Mouse (Mus musculus): ENCODE measurements around the gene Dhrs11. TPM values are rescaled to one million over a fixed set of nuclear protein-coding genes. Genes with fewer than 3 reads are reported as not detected.
A peak's percentile ranks its signal among the peaks of the same experiment; 100 is the strongest.

The Dhrs11 gene
- total RNA-seq, 1 experiment from 2014 or later, result 18.4 TPM

GRCm38 (mm10) chr11:84825261-84825807, 3.5 kb downstream of the Dhrs11 start:
- ATAC-seq (replicated peaks; ENCODE audit: low read depth, poor library complexity, severe bottlenecking), result no peak

GRCm38 (mm10) chr11:84823484-84823897, 5.3 kb downstream of the Dhrs11 start:
- peak; percentile 40 for ATAC-seq (replicated peaks; ENCODE audit: low read depth, poor library complexity, severe bottlenecking)

GRCm38 (mm10) chr11:84822487-84822886, 6.3 kb downstream of the Dhrs11 start:
- ATAC-seq (replicated peaks; ENCODE audit: low read depth, poor library complexity, severe bottlenecking), result no peak

GRCm38 (mm10) chr11:84821131-84821770, 7.5 kb downstream of the Dhrs11 start:
- no peak for ATAC-seq (replicated peaks; ENCODE audit: low read depth, poor library complexity, severe bottlenecking)

GRCm38 (mm10) chr11:84818961-84819692, 9.7 kb downstream of the Dhrs11 start, which contains the start of gene Mrm1:
Gene Mrm1, minus strand, starts transcription at chr11:84819515.
- peak; percentile 80 for ATAC-seq (replicated peaks; ENCODE audit: low read depth, poor library complexity, severe bottlenecking)

GRCm38 (mm10) chr11:84818085-84818960, 10.5 kb downstream of the Dhrs11 start:
- ATAC-seq (replicated peaks; ENCODE audit: low read depth, poor library complexity, severe bottlenecking), result peak; percentile 57

- ATAC-seq (replicated peaks; ENCODE audit: low read depth, poor library complexity, severe bottlenecking), result no peak
Observed at GRCm38 (mm10) chr11:84817362-84817761, 11.4 kb downstream of the Dhrs11 start.

- ATAC-seq (replicated peaks; ENCODE audit: low read depth, poor library complexity, severe bottlenecking), result peak; percentile 76
Observed at GRCm38 (mm10) chr11:84813724-84814510, 14.9 kb downstream of the Dhrs11 start.

- no peak for ATAC-seq (replicated peaks; ENCODE audit: low read depth, poor library complexity, severe bottlenecking)
Observed at GRCm38 (mm10) chr11:84804373-84804772, 24.4 kb downstream of the Dhrs11 start.

GRCm38 (mm10) chr11:84797627-84798353, 31.0 kb downstream of the Dhrs11 start:
- peak; percentile 86 for ATAC-seq (replicated peaks; ENCODE audit: low read depth, poor library complexity, severe bottlenecking)

- no peak for ATAC-seq (replicated peaks; ENCODE audit: low read depth, poor library complexity, severe bottlenecking)
Observed at GRCm38 (mm10) chr11:84797026-84797425, 31.8 kb downstream of the Dhrs11 start.

GRCm38 (mm10) chr11:84794496-84795113, 34.2 kb downstream of the Dhrs11 start:
- peak; percentile 89 for ATAC-seq (replicated peaks; ENCODE audit: low read depth, poor library complexity, severe bottlenecking)

- no peak for ATAC-seq (replicated peaks; ENCODE audit: low read depth, poor library complexity, severe bottlenecking)
Observed at GRCm38 (mm10) chr11:84793545-84793944, 35.2 kb downstream of the Dhrs11 start.

GRCm38 (mm10) chr11:84790383-84790782, 38.4 kb downstream of the Dhrs11 start:
- no peak for ATAC-seq (replicated peaks; ENCODE audit: low read depth, poor library complexity, severe bottlenecking)

GRCm38 (mm10) chr11:84780143-84780870, 48.5 kb downstream of the Dhrs11 start:
- no peak for ATAC-seq (replicated peaks; ENCODE audit: low read depth, poor library complexity, severe bottlenecking)

GRCm38 (mm10) chr11:84775560-84775959, 53.2 kb downstream of the Dhrs11 start:
- no peak for ATAC-seq (replicated peaks; ENCODE audit: low read depth, poor library complexity, severe bottlenecking)

GRCm38 (mm10) chr11:84774870-84775514, 53.8 kb downstream of the Dhrs11 start:
- no peak for ATAC-seq (replicated peaks; ENCODE audit: low read depth, poor library complexity, severe bottlenecking)
